Mouse (Mus musculus) neural tube, embryonic 14.5 days (tissue): Measurements from ENCODE around the gene Snx29. TPM values are rescaled to one million over a fixed set of nuclear protein-coding genes. Genes with fewer than 3 reads are reported as not detected.

ENCODE experiments used
- ATAC-seq: fragments of 200-750 bp; cut with Nextera tagmentation; 2 replicates; pipeline ENCODE4 v1.8.0; 2017; ENCODE audit warnings: low read depth, mild to moderate bottlenecking, moderate TSS enrichment, moderate library complexity
- H3K27ac ChIP-seq: fragments of 300-500 bp; sonication (generic); 2 replicates; pipeline ENCODE4 v1.5.1; 2014; ENCODE audit warnings: low read depth, mild to moderate bottlenecking, control low read depth, low read length, moderate library complexity, mixed read lengths
- H3K27me3 ChIP-seq: fragments of 300-500 bp; sonication (generic); 2 replicates; pipeline ENCODE4 v1.6.1; 2014; ENCODE audit warnings: low read length; ENCODE audit not compliant: control insufficient read depth, insufficient read depth
- H3K36me3 ChIP-seq: fragments of 300-500 bp; sonication (generic); 2 replicates; pipeline ENCODE4 v1.6.1; 2014; ENCODE audit warnings: low read length, mixed read lengths; ENCODE audit not compliant: control insufficient read depth, insufficient read depth
- H3K4me1 ChIP-seq: fragments of 300-500 bp; sonication (generic); 2 replicates; pipeline ENCODE4 v1.6.1; 2014; ENCODE audit warnings: low read length; ENCODE audit not compliant: control insufficient read depth, insufficient read depth
- H3K4me2 ChIP-seq: fragments of 300-500 bp; sonication (generic); 2 replicates; pipeline ENCODE4 v1.6.1; 2014; ENCODE audit warnings: mild to moderate bottlenecking, low read depth, low read length, control low read depth
- H3K4me3 ChIP-seq: fragments of 300-500 bp; sonication (generic); 2 replicates; pipeline ENCODE4 v1.5.1; 2014; ENCODE audit warnings: low read depth, low read length, control low read depth, mixed read lengths
- H3K9ac ChIP-seq: fragments of 300-500 bp; sonication (generic); replicated peaks from 2 replicates; pipeline ENCODE4 v1.6.1; 2014; ENCODE audit warnings: low read depth, mild to moderate bottlenecking, control low read depth, low read length, mixed read lengths
- H3K9me3 ChIP-seq: fragments of 300-500 bp; sonication (generic); 2 replicates; pipeline ENCODE4 v1.6.1; 2016; ENCODE audit warnings: low read length; ENCODE audit not compliant: control insufficient read depth
- whole genome bisulfite sequencing: fragments of 180-500 bp; shearing (Covaris S2); extraction: QIAGEN DNeasy Blood & Tissue Kit; methylation state at CpG from one replicate; pipeline ENCODE4 v1.1.7; 2014; 5-methylcytosine and 5-hydroxymethylcytosine counted together
- polyA plus RNA-seq: library from polyadenylated mRNA; unstranded; fragments of >200 nt; fragmentation: Nextera tagmentation; extraction: Ambion mirVana; gene quantifications from 2 replicates; pipeline ENCODE4 v1.2.1, GENCODE M21; 2014

The Snx29 gene
- polyA plus RNA-seq, 1 experiment from 2014 or later = 21.5 TPM

GRCm38 (mm10) chr16:11532592-11532991, 209.9 kb downstream of the Snx29 start:
- Histone ChIP-seq H3K4me1 (no peaks in the 10 kb centered on the region), H3K27me3 (no peaks in the 10 kb centered on the region), H3K9me3 (no peaks in the 10 kb centered on the region), H3K27ac (no peak overlapping the region), H3K4me3 (no peak overlapping the region), H3K9ac (no peak overlapping the region), H3K4me2 (no peak overlapping the region), H3K36me3 (no peaks in the 10 kb centered on the region; the same call in 1 of the 2 replicates)
- WGBS = 83% methylated on average over 8 of the region's 8 CpGs
- ATAC-seq = no peak

- Histone ChIP-seq H3K4me2 (no peak overlapping the region), H3K9ac (no peak overlapping the region), H3K27ac (no peak overlapping the region), H3K9me3 (no peaks in the 10 kb centered on the region), H3K36me3 (no peaks in the 10 kb centered on the region), H3K4me1 (no peaks in the 10 kb centered on the region), H3K4me3 (no peak overlapping the region), H3K27me3 (no peaks in the 10 kb centered on the region)
- 71% methylated on average over 3 of the region's 3 CpGs for WGBS
- no peak for ATAC-seq
Measured at GRCm38 (mm10) chr16:11533441-11533840, 210.7 kb downstream of the Snx29 start.

GRCm38 (mm10) chr16:11537663-11538062, 215.0 kb downstream of the Snx29 start:
- Histone ChIP-seq H3K9me3 (no peaks in the 10 kb centered on the region), H3K4me2 (no peak overlapping the region), H3K4me1 (no peaks in the 10 kb centered on the region), H3K27me3 (no peaks in the 10 kb centered on the region), H3K36me3 (no peaks in the 10 kb centered on the region), H3K9ac (no peak overlapping the region), H3K27ac (no peak overlapping the region), H3K4me3 (no peak overlapping the region)
- ATAC-seq = no peak
- 65% methylated on average over 5 of the region's 5 CpGs for WGBS

- no peaks in the 10 kb centered on the region for H3K36me3 ChIP-seq
- ATAC-seq = no peak
- no peaks in the 10 kb centered on the region for H3K9me3 ChIP-seq
- no peak overlapping the region for H3K4me2 ChIP-seq
- H3K4me1 ChIP-seq = no peaks in the 10 kb centered on the region
- no peak overlapping the region for H3K4me3 ChIP-seq
- H3K9ac ChIP-seq = no peak overlapping the region
- no peaks in the 10 kb centered on the region for H3K27me3 ChIP-seq
- 53% methylated on average over 3 of the region's 3 CpGs for WGBS
- H3K27ac ChIP-seq = no peak overlapping the region
Measured at GRCm38 (mm10) chr16:11538191-11538590, 215.5 kb downstream of the Snx29 start.

- Histone ChIP-seq H3K27me3 (no peaks in the 10 kb centered on the region), H3K4me3 (no peak overlapping the region), H3K9ac (no peak overlapping the region), H3K36me3 (no peaks in the 10 kb centered on the region), H3K27ac (no peak overlapping the region), H3K4me2 (no peak overlapping the region), H3K4me1 (no peaks in the 10 kb centered on the region), H3K9me3 (no peaks in the 10 kb centered on the region)
- ATAC-seq = no peak
Measured at GRCm38 (mm10) chr16:11540961-11541360, 218.3 kb downstream of the Snx29 start.

GRCm38 (mm10) chr16:11541769-11542168, 219.1 kb downstream of the Snx29 start:
- H3K9ac ChIP-seq = no peak overlapping the region
- 92% methylated on average over 7 of the region's 7 CpGs for WGBS

GRCm38 (mm10) chr16:11550043-11550725, 227.5 kb downstream of the Snx29 start:
- 93% methylated on average over 8 of the region's 8 CpGs for WGBS
- no peak overlapping the region for H3K4me2 ChIP-seq

More at GRCm38 (mm10) chr16:11541769-11542168, 219.1 kb downstream of the Snx29 start:
- no peaks in the 10 kb centered on the region for H3K36me3 ChIP-seq
- no peaks in the 10 kb centered on the region for H3K27me3 ChIP-seq
- H3K9me3 ChIP-seq = no peaks in the 10 kb centered on the region
- ATAC-seq = no peak
- H3K4me2 ChIP-seq = no peak overlapping the region
- no peak overlapping the region for H3K4me3 ChIP-seq
- H3K4me1 ChIP-seq = no peaks in the 10 kb centered on the region
- no peak overlapping the region for H3K27ac ChIP-seq

GRCm38 (mm10) chr16:11561714-11562113, 239.0 kb downstream of the Snx29 start:
- Histone ChIP-seq H3K9me3 (no peaks in the 10 kb centered on the region), H3K36me3 (no peaks in the 10 kb centered on the region), H3K4me2 (no peak overlapping the region), H3K9ac (no peak overlapping the region), H3K4me1 (no peaks in the 10 kb centered on the region), H3K27me3 (no peaks in the 10 kb centered on the region), H3K27ac (no peak overlapping the region), H3K4me3 (no peak overlapping the region)
- ATAC-seq = no peak
- WGBS = 85% methylated on average over 2 of the region's 2 CpGs

More at GRCm38 (mm10) chr16:11550043-11550725, 227.5 kb downstream of the Snx29 start:
- Histone ChIP-seq H3K27me3 (no peaks in the 10 kb centered on the region), H3K4me3 (no peak overlapping the region), H3K27ac (no peak overlapping the region), H3K36me3 (no peaks in the 10 kb centered on the region), H3K4me1 (no peaks in the 10 kb centered on the region), H3K9ac (no peak overlapping the region), H3K9me3 (no peaks in the 10 kb centered on the region)
- ATAC-seq = no peak

GRCm38 (mm10) chr16:11563846-11564245, 241.1 kb downstream of the Snx29 start:
- H3K9me3 ChIP-seq = no peaks in the 10 kb centered on the region
- H3K4me1 ChIP-seq = no peaks in the 10 kb centered on the region
- H3K36me3 ChIP-seq = no peaks in the 10 kb centered on the region
- H3K9ac ChIP-seq = no peak overlapping the region
- ATAC-seq = no peak
- H3K27me3 ChIP-seq = no peaks in the 10 kb centered on the region
- no peak overlapping the region for H3K4me2 ChIP-seq
- H3K27ac ChIP-seq = no peak overlapping the region
- no peak overlapping the region for H3K4me3 ChIP-seq
- 49% methylated on average over 4 of the region's 4 CpGs for WGBS
